Mouse (Mus musculus): ENCODE results near the gene Enpp3. TPM values are rescaled to one million over a fixed set of nuclear protein-coding genes. Genes with fewer than 3 reads are reported as not detected.

Gene Enpp3
- polyA plus RNA-seq, 1 experiment from 2014 or later = 2.1 TPM

DNA sequence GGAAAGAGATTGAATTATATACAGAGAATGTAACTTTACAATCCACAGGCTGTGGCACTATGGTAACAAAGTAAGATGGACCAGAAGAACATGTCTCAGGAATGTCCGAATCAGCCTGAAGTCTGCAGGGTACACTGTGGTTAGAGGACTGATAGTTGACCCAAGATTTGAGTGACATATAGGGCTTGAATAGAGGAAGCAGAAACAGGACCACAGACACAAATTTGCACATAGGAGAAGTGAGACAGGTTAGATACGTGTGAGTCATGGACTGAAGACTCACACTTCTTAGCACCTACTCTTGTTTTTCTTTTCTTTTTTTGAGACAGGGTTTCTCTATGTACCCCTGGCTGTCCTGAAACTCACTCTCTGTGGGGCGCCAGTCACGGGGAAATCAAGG is 115.1 kb downstream of the Enpp3 start:
- H3K4me1 ChIP-seq (replicated peaks) = peaks cover 9% of the 10 kb centered on the region; the same call in 1 of the 2 replicates
- no peak for ATAC-seq (ENCODE audit: low read depth)
- no peak for DNase-seq
- H3K36me3 ChIP-seq = no peaks in the 10 kb centered on the region
- 45% methylated on average over 4 of the region's 4 CpGs for WGBS (ENCODE audit: insufficient replicate concordance)
- H3K27ac ChIP-seq = no peak overlapping the region
- H3K4me3 ChIP-seq (replicated peaks) = no peak overlapping the region
- H3K4me2 ChIP-seq = no peak overlapping the region
- H3K9ac ChIP-seq = no peak overlapping the region
- H3K9me3 ChIP-seq (replicated peaks) = no peaks in the 10 kb centered on the region
- H3K27me3 ChIP-seq = no peaks in the 10 kb centered on the region

DNA sequence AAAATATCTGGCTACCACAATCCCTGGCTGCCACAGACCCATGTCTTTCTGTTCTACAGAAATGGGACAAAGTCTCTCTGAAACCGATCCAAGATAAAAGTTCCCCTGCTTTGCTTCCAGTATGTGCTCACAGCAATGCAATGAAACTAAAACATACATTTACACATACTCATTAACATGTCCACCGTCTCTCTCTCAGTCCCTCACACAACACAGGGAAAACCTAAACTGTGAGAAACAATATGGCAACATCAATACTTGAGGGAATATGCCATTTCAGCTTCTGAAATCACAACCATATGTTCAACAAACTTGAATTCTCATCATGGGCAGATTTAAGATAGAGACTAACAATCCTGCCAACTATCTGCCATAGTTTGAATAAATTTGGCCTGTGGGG is 117.4 kb downstream of the Enpp3 start:
- Histone ChIP-seq H3K4me2 (no peak overlapping the region), H3K27ac (no peak overlapping the region), H3K4me1 (replicated peaks) (no peaks in the 10 kb centered on the region), H3K27me3 (no peaks in the 10 kb centered on the region), H3K9ac (no peak overlapping the region), H3K36me3 (no peaks in the 10 kb centered on the region), H3K9me3 (replicated peaks) (no peaks in the 10 kb centered on the region), H3K4me3 (replicated peaks) (no peak overlapping the region)
- WGBS (ENCODE audit: insufficient replicate concordance) = 76% methylated on average over 2 of the region's 2 CpGs
- no peak for ATAC-seq (ENCODE audit: low read depth)
- no peak for DNase-seq

Other genes with a start within 250 kb of the Enpp3 start
- gene Ccn2, start 247.4 kb downstream of the Enpp3 start, polyA plus RNA-seq (2015; fragmentation: Nextera tagmentation; extraction: Ambion mirVana) = 0.56 and 0.58 TPM in 2 replicates
- 1.6 and 2.0 TPM in 2 replicates for gene Enpp1, start 130.7 kb downstream of the Enpp3 start, polyA plus RNA-seq (2015; fragmentation: Nextera tagmentation; extraction: Ambion mirVana)
- gene Med23, start 27.2 kb upstream of the Enpp3 start, polyA plus RNA-seq (2015; fragmentation: Nextera tagmentation; extraction: Ambion mirVana) = 5.9 and 7.8 TPM in 2 replicates
- gene Arg1, start 84.7 kb upstream of the Enpp3 start, polyA plus RNA-seq (2015; fragmentation: Nextera tagmentation; extraction: Ambion mirVana) = 6.2 and 6.4 TPM in 2 replicates